Mouse (Mus musculus) testis, adult 2 months (tissue): ENCODE measurements around the gene Msx1.

Experiments used
- CTCF ChIP-seq: fragments of 200-500 bp; IDR thresholded peaks from 2 replicates; pipeline ENCODE4 v1.5.1; 2012; ENCODE audit warnings: low read depth, mild to moderate bottlenecking, inconsistent platforms, low read length, moderate library complexity; ENCODE audit not compliant: control insufficient read depth, insufficient read depth, insufficient replicate concordance
- POLR2A ChIP-seq: fragments of 200-500 bp; IDR thresholded peaks from 2 replicates; pipeline ENCODE4 v1.6.1; 2012; ENCODE audit warnings: low read depth, mild to moderate bottlenecking, inconsistent platforms, low read length, moderate library complexity; ENCODE audit not compliant: control insufficient read depth

DNA sequence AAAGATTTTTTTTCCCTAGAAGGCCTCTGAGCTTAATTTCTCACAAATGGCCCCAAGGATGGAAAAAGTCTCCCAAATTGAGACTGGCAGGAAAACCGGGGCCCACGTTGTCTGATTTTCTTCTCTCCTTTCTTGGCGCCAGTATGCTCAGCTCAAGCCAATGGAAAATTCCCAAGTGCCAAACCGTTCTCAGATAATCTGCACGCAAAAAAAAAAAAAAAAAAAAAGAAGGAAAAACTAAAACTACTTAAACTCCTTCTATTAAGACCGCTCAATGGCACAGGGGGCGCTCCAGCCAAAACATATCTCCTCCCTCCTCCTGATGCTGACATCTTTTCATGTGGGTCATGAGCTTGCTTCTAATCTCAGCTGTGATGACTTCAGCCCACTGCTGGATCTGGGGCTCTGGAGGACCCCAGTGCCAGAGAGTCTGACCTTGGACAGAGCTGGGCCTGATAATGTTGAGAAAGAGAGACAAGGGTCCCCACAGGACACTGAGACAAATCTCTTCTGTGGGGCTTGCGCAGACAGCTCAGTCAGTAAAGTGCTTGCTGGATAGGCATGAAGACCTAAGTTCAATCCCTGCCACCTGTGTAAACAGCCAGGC is 19.8 kb downstream of the Msx1 start:
- TF ChIP-seq CTCF (no peak), POLR2A (no peak)
